Mouse (Mus musculus): ENCODE data around the gene Fsd1. TPM values are rescaled to one million over a fixed set of nuclear protein-coding genes. Genes with fewer than 3 reads are reported as not detected.
"Not testable (repeated sequence)": the region's sequence is repeated elsewhere in the genome, so short reads cannot be mapped to it uniquely, and the experiment has no call there.

Gene Fsd1
- polyA plus RNA-seq (2014; fragmentation: Nextera tagmentation; extraction: Ambion mirVana): 65.0 and 66.5 TPM in 2 replicates

GRCm38 (mm10) chr17:55986030-55986961 is at the start of gene Fsd1:
Gene Fsd1 (plus strand): TSS chr17:55986509.
- Histone ChIP-seq H3K4me2 (replicated peaks; ENCODE audit: low read depth, low read length) (peak within 1 kb of the TSS; percentile 86), H3K9me3 (ENCODE audit: control insufficient read depth, low read length) (no peaks in the 10 kb centered on the region), H3K4me3 (ENCODE audit: low read depth, low read length) (peak within 1 kb of the TSS; percentile 80), H3K4me1 (replicated peaks; ENCODE audit: control insufficient read depth, insufficient read depth, low read length) (peaks cover 3% of the 10 kb centered on the region; the same call in 1 of the 2 replicates), H3K9ac (ENCODE audit: low read depth, low read length) (peak within 1 kb of the TSS; percentile 74), H3K27me3 (ENCODE audit: control insufficient read depth, insufficient read depth, low read length) (no peaks in the 10 kb centered on the region), H3K27ac (ENCODE audit: low read depth, low read length) (no peak within 1 kb of the TSS), H3K36me3 (ENCODE audit: control insufficient read depth, insufficient read depth, low read length) (no peaks in the 10 kb centered on the region)
- peak; percentile 87 for DNase-seq (ENCODE audit: low spot score)
- WGBS: 14% methylated on average over 28 of the region's 35 CpGs
- peak; percentile 90 for ATAC-seq (ENCODE audit: low FRiP score)

GRCm38 (mm10) chr17:55944387-55944865 is 41.9 kb upstream of the Fsd1 start:
- not testable (repeated sequence) for ATAC-seq (ENCODE audit: low FRiP score); H3K4me1 ChIP-seq (replicated peaks; ENCODE audit: control insufficient read depth, insufficient read depth, low read length); H3K9me3 ChIP-seq (ENCODE audit: control insufficient read depth, low read length); H3K27me3 ChIP-seq (ENCODE audit: control insufficient read depth, insufficient read depth, low read length); H3K36me3 ChIP-seq (ENCODE audit: control insufficient read depth, insufficient read depth, low read length); H3K9ac ChIP-seq (ENCODE audit: low read depth, low read length)
- 0 out of 2 replicates have a peak overlapping the region, but pooled peaks have one; percentile 45 for H3K27ac ChIP-seq (ENCODE audit: low read depth, low read length)
- DNase-seq (ENCODE audit: low spot score): peak; percentile 49
- peak overlapping the region; percentile 44 for H3K4me3 ChIP-seq (ENCODE audit: low read depth, low read length)
- peak overlapping the region; percentile 82 for H3K4me2 ChIP-seq (replicated peaks; ENCODE audit: low read depth, low read length)
- WGBS: 37% methylated on average over 10 of the region's 10 CpGs

GRCm38 (mm10) chr17:55944866-55945682 is 41.2 kb upstream of the Fsd1 start:
- WGBS: under 1% methylated on average over 46 of the region's 56 CpGs
- H3K27ac ChIP-seq (ENCODE audit: low read depth, low read length): peak overlapping the region; percentile 65
- H3K4me2 ChIP-seq (replicated peaks; ENCODE audit: low read depth, low read length): peak overlapping the region; percentile 82
- H3K27me3 ChIP-seq (ENCODE audit: control insufficient read depth, insufficient read depth, low read length); H3K4me1 ChIP-seq (replicated peaks; ENCODE audit: control insufficient read depth, insufficient read depth, low read length); H3K9me3 ChIP-seq (ENCODE audit: control insufficient read depth, low read length); H3K36me3 ChIP-seq (ENCODE audit: control insufficient read depth, insufficient read depth, low read length): not testable (repeated sequence)
- DNase-seq (ENCODE audit: low spot score) (peak; percentile 73), ATAC-seq (ENCODE audit: low FRiP score) (peak; percentile 98)
- peak overlapping the region; percentile 56 for H3K9ac ChIP-seq (ENCODE audit: low read depth, low read length)
- H3K4me3 ChIP-seq (ENCODE audit: low read depth, low read length): peak overlapping the region; percentile 44

- H3K9me3 ChIP-seq (ENCODE audit: control insufficient read depth, low read length): no peaks in the 10 kb centered on the region; the same call in 1 of the 2 replicates
- H3K4me3 ChIP-seq (ENCODE audit: low read depth, low read length): peak overlapping the region; percentile 44
- no peak for DNase-seq (ENCODE audit: low spot score)
- H3K36me3 ChIP-seq (ENCODE audit: control insufficient read depth, insufficient read depth, low read length): no peaks in the 10 kb centered on the region
- H3K4me2 ChIP-seq (replicated peaks; ENCODE audit: low read depth, low read length): peak overlapping the region; percentile 82
- H3K9ac ChIP-seq (ENCODE audit: low read depth, low read length): peak overlapping the region; percentile 56
- no peaks in the 10 kb centered on the region for H3K27me3 ChIP-seq (ENCODE audit: control insufficient read depth, insufficient read depth, low read length)
- no peak overlapping the region for H3K27ac ChIP-seq (ENCODE audit: low read depth, low read length)
- 30% methylated on average over 5 of the region's 5 CpGs for WGBS
- ATAC-seq (ENCODE audit: low FRiP score): no peak
- no peaks in the 10 kb centered on the region for H3K4me1 ChIP-seq (replicated peaks; ENCODE audit: control insufficient read depth, insufficient read depth, low read length)
Observed at GRCm38 (mm10) chr17:55945696-55946095, 40.6 kb upstream of the Fsd1 start.

- no peak overlapping the region for H3K27ac ChIP-seq (ENCODE audit: low read depth, low read length)
- H3K27me3 ChIP-seq (ENCODE audit: control insufficient read depth, insufficient read depth, low read length): no peaks in the 10 kb centered on the region
- H3K36me3 ChIP-seq (ENCODE audit: control insufficient read depth, insufficient read depth, low read length): no peaks in the 10 kb centered on the region
- H3K9ac ChIP-seq (ENCODE audit: low read depth, low read length): no peak overlapping the region
- H3K9me3 ChIP-seq (ENCODE audit: control insufficient read depth, low read length): no peaks in the 10 kb centered on the region
- ATAC-seq (ENCODE audit: low FRiP score) (no peak), DNase-seq (ENCODE audit: low spot score) (no peak)
- WGBS: 85% methylated on average over 4 of the region's 4 CpGs
- H3K4me1 ChIP-seq (replicated peaks; ENCODE audit: control insufficient read depth, insufficient read depth, low read length): no peaks in the 10 kb centered on the region
- H3K4me3 ChIP-seq (ENCODE audit: low read depth, low read length): no peak overlapping the region
- H3K4me2 ChIP-seq (replicated peaks; ENCODE audit: low read depth, low read length): no peak overlapping the region
Observed at GRCm38 (mm10) chr17:55948647-55949046, 37.7 kb upstream of the Fsd1 start.

GRCm38 (mm10) chr17:55949400-55949799 is 36.9 kb upstream of the Fsd1 start, which contains the start of gene Zfp119b:
Gene Zfp119b (minus strand): TSS chr17:55949500.
- H3K4me2 ChIP-seq (replicated peaks; ENCODE audit: low read depth, low read length): no peak within 1 kb of the TSS
- ATAC-seq (ENCODE audit: low FRiP score) (no peak), DNase-seq (ENCODE audit: low spot score) (no peak)
- no peak within 1 kb of the TSS for H3K9ac ChIP-seq (ENCODE audit: low read depth, low read length)
- no peak within 1 kb of the TSS for H3K4me3 ChIP-seq (ENCODE audit: low read depth, low read length)
- H3K27me3 ChIP-seq (ENCODE audit: control insufficient read depth, insufficient read depth, low read length): no peaks in the 10 kb centered on the region
- no peaks in the 10 kb centered on the region for H3K36me3 ChIP-seq (ENCODE audit: control insufficient read depth, insufficient read depth, low read length)
- no peaks in the 10 kb centered on the region for H3K9me3 ChIP-seq (ENCODE audit: control insufficient read depth, low read length)
- WGBS: 86% methylated on average over 2 of the region's 2 CpGs
- no peaks in the 10 kb centered on the region for H3K4me1 ChIP-seq (replicated peaks; ENCODE audit: control insufficient read depth, insufficient read depth, low read length)
- H3K27ac ChIP-seq (ENCODE audit: low read depth, low read length): no peak within 1 kb of the TSS

GRCm38 (mm10) chr17:55950601-55951000 is 35.7 kb upstream of the Fsd1 start:
- WGBS: 82% methylated on average over 9 of the region's 9 CpGs
- H3K4me3 ChIP-seq (ENCODE audit: low read depth, low read length): no peak overlapping the region
- ATAC-seq (ENCODE audit: low FRiP score) (no peak), DNase-seq (ENCODE audit: low spot score) (no peak)
- H3K27ac ChIP-seq (ENCODE audit: low read depth, low read length): no peak overlapping the region
- H3K4me2 ChIP-seq (replicated peaks; ENCODE audit: low read depth, low read length): no peak overlapping the region
- H3K36me3 ChIP-seq (ENCODE audit: control insufficient read depth, insufficient read depth, low read length): no peaks in the 10 kb centered on the region
- H3K4me1 ChIP-seq (replicated peaks; ENCODE audit: control insufficient read depth, insufficient read depth, low read length): no peaks in the 10 kb centered on the region
- H3K9ac ChIP-seq (ENCODE audit: low read depth, low read length): no peak overlapping the region
- no peaks in the 10 kb centered on the region for H3K27me3 ChIP-seq (ENCODE audit: control insufficient read depth, insufficient read depth, low read length)
- no peaks in the 10 kb centered on the region for H3K9me3 ChIP-seq (ENCODE audit: control insufficient read depth, low read length)

GRCm38 (mm10) chr17:55952041-55952440 is 34.3 kb upstream of the Fsd1 start:
- Histone ChIP-seq H3K9me3 (ENCODE audit: control insufficient read depth, low read length) (no peaks in the 10 kb centered on the region), H3K36me3 (ENCODE audit: control insufficient read depth, insufficient read depth, low read length) (no peaks in the 10 kb centered on the region), H3K4me2 (replicated peaks; ENCODE audit: low read depth, low read length) (no peak overlapping the region), H3K27ac (ENCODE audit: low read depth, low read length) (no peak overlapping the region), H3K4me3 (ENCODE audit: low read depth, low read length) (no peak overlapping the region), H3K27me3 (ENCODE audit: control insufficient read depth, insufficient read depth, low read length) (no peaks in the 10 kb centered on the region), H3K4me1 (replicated peaks; ENCODE audit: control insufficient read depth, insufficient read depth, low read length) (0 out of 2 replicates have a peak, but pooled peaks cover 2% of the 10 kb centered on the region), H3K9ac (ENCODE audit: low read depth, low read length) (no peak overlapping the region)
- ATAC-seq (ENCODE audit: low FRiP score): no peak
- no peak for DNase-seq (ENCODE audit: low spot score)

Measured in hindbrain, embryonic 11.5 days (tissue).